ENCODE assay signal across 9 mouse cellular contexts in the genomic region with DNA sequence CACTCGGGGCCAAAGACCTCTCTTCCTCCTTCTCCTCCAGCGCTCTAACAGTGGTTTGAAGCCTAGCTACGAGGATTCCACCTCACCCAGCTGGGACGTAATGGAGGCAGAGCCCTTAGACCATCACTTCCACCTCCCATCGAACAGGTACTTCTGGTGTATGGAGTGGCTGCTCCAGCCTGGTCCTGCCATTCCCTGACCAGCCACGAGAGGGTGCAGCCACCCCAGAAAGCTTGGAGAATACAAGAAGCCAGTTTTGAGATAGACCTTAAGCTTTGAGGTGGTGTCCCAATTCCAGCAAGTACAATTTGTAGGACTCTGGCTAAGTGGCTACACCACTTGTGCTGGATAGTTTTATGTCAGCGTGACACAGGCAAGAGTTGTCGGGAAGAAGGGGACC. TPM values are rescaled to one million over a fixed set of nuclear protein-coding genes. Genes with fewer than 3 reads are reported as not detected.
A peak's percentile ranks its signal among the peaks of the same experiment; 100 is the strongest.
DNase-seq lines count a peak whose midpoint lies in the region; ATAC-seq lines count a peak whose summit lies in the region.
"Had no signal": no experiment of that assay in that cellular context is flagged by ENCODE, and none has a peak within 500 bp of the region (broad histone marks: within the 10 kb centered on the region; RNA-seq: fewer than 3 reads in every experiment).

No protein-coding gene starts in this region.

- WGBS in hindbrain, embryonic 11.5 days: 33% methylated on average over 8 of the region's 8 CpGs
- whole genome bisulfite sequencing in hindbrain, embryonic 13.5 days: 39% methylated on average over 8 of the region's 8 CpGs
- WGBS in embryonic facial prominence, embryonic 10.5 days: 33% methylated on average over 8 of the region's 8 CpGs
- 33% methylated on average over 8 of the region's 8 CpGs for WGBS in intestine, embryonic 15.5 days
- WGBS in limb, embryonic 11.5 days: 37% methylated on average over 8 of the region's 8 CpGs

- DNase-seq in hindbrain, embryonic 11.5 days (ENCODE audit: low spot score): peak; percentile 63
- DNase-seq in embryonic facial prominence, embryonic 10.5 days (ENCODE audit: low spot score): peak; percentile 70
- DNase-seq in limb, embryonic 11.5 days (ENCODE audit: low spot score): peak; percentile 78
- DNase-seq in ovary, postnatal 14 days (ENCODE audit: low spot score): peak; percentile 66
- peak; percentile 74 for DNase-seq in thymus, postnatal 14 days

- ATAC-seq in hindbrain, embryonic 11.5 days (ENCODE audit: low FRiP score): no peak
- no peak for ATAC-seq in hindbrain, embryonic 13.5 days (ENCODE audit: low FRiP score)
- ATAC-seq in activated CD4-positive, CD25-positive, alpha-beta regulatory T cell, adult 4 months: peak; percentile 79
- ATAC-seq in intestine, embryonic 15.5 days: 0 out of 2 replicates have a peak, but pooled peaks have one; percentile 47
- no peak for ATAC-seq in limb, embryonic 11.5 days (ENCODE audit: insufficient number of reproducible peaks, low FRiP score, low TSS enrichment, low read depth)

- no peak overlapping the region for H3K27ac ChIP-seq in hindbrain, embryonic 11.5 days (ENCODE audit: low read depth, low read length)
- H3K27ac ChIP-seq in hindbrain, embryonic 13.5 days: no peak overlapping the region
- no peak overlapping the region for H3K27ac ChIP-seq in embryonic facial prominence, embryonic 10.5 days (replicated peaks)
- no peak overlapping the region for H3K27ac ChIP-seq in intestine, embryonic 15.5 days
- H3K27ac ChIP-seq in limb, embryonic 11.5 days (replicated peaks; ENCODE audit: low read depth, low read length): no peak overlapping the region

- no peak overlapping the region for H3K4me3 ChIP-seq in hindbrain, embryonic 11.5 days (ENCODE audit: low read depth, low read length)
- no peak overlapping the region for H3K4me3 ChIP-seq in hindbrain, embryonic 13.5 days
- no peak overlapping the region for H3K4me3 ChIP-seq in embryonic facial prominence, embryonic 10.5 days
- H3K4me3 ChIP-seq in intestine, embryonic 15.5 days (replicated peaks): no peak overlapping the region
- H3K4me3 ChIP-seq in limb, embryonic 11.5 days (ENCODE audit: low read depth, low read length): no peak overlapping the region
- H3K4me3 ChIP-seq: erythroblast, embryonic 14.5 days had no signal

- no peaks in the 10 kb centered on the region for H3K36me3 ChIP-seq in hindbrain, embryonic 11.5 days (ENCODE audit: control insufficient read depth, insufficient read depth, low read length)
- no peaks in the 10 kb centered on the region for H3K36me3 ChIP-seq in hindbrain, embryonic 13.5 days
- no peaks in the 10 kb centered on the region for H3K36me3 ChIP-seq in embryonic facial prominence, embryonic 10.5 days (replicated peaks)
- no peaks in the 10 kb centered on the region for H3K36me3 ChIP-seq in intestine, embryonic 15.5 days
- H3K36me3 ChIP-seq in limb, embryonic 11.5 days (ENCODE audit: control insufficient read depth, insufficient read depth, low read length): no peaks in the 10 kb centered on the region

- no peaks in the 10 kb centered on the region for H3K27me3 ChIP-seq in hindbrain, embryonic 11.5 days (ENCODE audit: control insufficient read depth, insufficient read depth, low read length)
- H3K27me3 ChIP-seq in hindbrain, embryonic 13.5 days: no peaks in the 10 kb centered on the region
- H3K27me3 ChIP-seq in embryonic facial prominence, embryonic 10.5 days (replicated peaks; ENCODE audit: low read depth, poor library complexity, severe bottlenecking): no peaks in the 10 kb centered on the region
- no peaks in the 10 kb centered on the region for H3K27me3 ChIP-seq in intestine, embryonic 15.5 days (replicated peaks)
- H3K27me3 ChIP-seq in limb, embryonic 11.5 days (ENCODE audit: control insufficient read depth, insufficient read depth, low read length): no peaks in the 10 kb centered on the region

- H3K9ac ChIP-seq in hindbrain, embryonic 11.5 days (ENCODE audit: low read depth, low read length): no peak overlapping the region
- no peak overlapping the region for H3K9ac ChIP-seq in hindbrain, embryonic 13.5 days
- no peak overlapping the region for H3K9ac ChIP-seq in intestine, embryonic 15.5 days
- no peak overlapping the region for H3K9ac ChIP-seq in limb, embryonic 11.5 days (ENCODE audit: low read length)

- no peaks in the 10 kb centered on the region for H3K4me1 ChIP-seq in hindbrain, embryonic 11.5 days (replicated peaks; ENCODE audit: control insufficient read depth, insufficient read depth, low read length)
- peaks cover 1% of the 10 kb centered on the region; the same call in 1 of the 2 replicates for H3K4me1 ChIP-seq in hindbrain, embryonic 13.5 days (replicated peaks)
- H3K4me1 ChIP-seq in embryonic facial prominence, embryonic 10.5 days: peaks cover 5% of the 10 kb centered on the region
- no peaks in the 10 kb centered on the region for H3K4me1 ChIP-seq in intestine, embryonic 15.5 days (replicated peaks)
- no peaks in the 10 kb centered on the region for H3K4me1 ChIP-seq in limb, embryonic 11.5 days (ENCODE audit: control insufficient read depth, insufficient read depth, low read length)

- no peak overlapping the region for H3K4me2 ChIP-seq in hindbrain, embryonic 11.5 days (replicated peaks; ENCODE audit: low read depth, low read length)
- no peak overlapping the region for H3K4me2 ChIP-seq in hindbrain, embryonic 13.5 days
- H3K4me2 ChIP-seq in intestine, embryonic 15.5 days (replicated peaks): no peak overlapping the region
- no peak overlapping the region for H3K4me2 ChIP-seq in limb, embryonic 11.5 days (ENCODE audit: low read depth, severe bottlenecking)

- H3K9me3 ChIP-seq in hindbrain, embryonic 11.5 days (ENCODE audit: control insufficient read depth, low read length): no peaks in the 10 kb centered on the region
- 0 out of 2 replicates have a peak, but pooled peaks cover 3% of the 10 kb centered on the region for H3K9me3 ChIP-seq in hindbrain, embryonic 13.5 days
- H3K9me3 ChIP-seq in embryonic facial prominence, embryonic 10.5 days: no peaks in the 10 kb centered on the region
- no peaks in the 10 kb centered on the region for H3K9me3 ChIP-seq in intestine, embryonic 15.5 days
- no peaks in the 10 kb centered on the region for H3K9me3 ChIP-seq in limb, embryonic 11.5 days (ENCODE audit: control insufficient read depth, low read length)

RNA-seq across cellular contexts. Expression of a gene that starts 38.4 kb away (rescaled TPM):
- 0.69 and 0.95 TPM in 2 replicates for polyA plus RNA-seq in hindbrain, embryonic 11.5 days (2014; fragmentation: Nextera tagmentation; extraction: Ambion mirVana)
- 1.4 and 2.1 TPM in 2 replicates for polyA plus RNA-seq in hindbrain, embryonic 13.5 days (2015; fragmentation: Nextera tagmentation; extraction: Ambion mirVana)
- 1 to 10 TPM; 3.2 to 4.9 TPM for polyA plus RNA-seq in activated CD4-positive, CD25-positive, alpha-beta regulatory T cell, adult 4 months (2017; shearing (Covaris generic))
- polyA plus RNA-seq in embryonic facial prominence, embryonic 10.5 days (2016; fragmentation: Nextera tagmentation; extraction: Ambion mirVana): 2.5 and 2.9 TPM in 2 replicates
- polyA plus RNA-seq in intestine, embryonic 15.5 days (2015; fragmentation: Nextera tagmentation; extraction: Ambion mirVana): 33.2 and 35.9 TPM in 2 replicates
- polyA plus RNA-seq in limb, embryonic 11.5 days (2014; fragmentation: Nextera tagmentation; extraction: Ambion mirVana): 1.6 and 1.9 TPM in 2 replicates
- polyA plus RNA-seq: erythroblast, embryonic 14.5 days had no signal

RNA-seq across cellular contexts. Expression of a gene that starts 42.3 kb away (rescaled TPM):
- not detected in 2 replicates for polyA plus RNA-seq in hindbrain, embryonic 11.5 days (2014; fragmentation: Nextera tagmentation; extraction: Ambion mirVana)
- not detected in 2 replicates for polyA plus RNA-seq in hindbrain, embryonic 13.5 days (2015; fragmentation: Nextera tagmentation; extraction: Ambion mirVana)
- not detected for polyA plus RNA-seq in activated CD4-positive, CD25-positive, alpha-beta regulatory T cell, adult 4 months (2017; shearing (Covaris generic))
- 0.10 TPM in 1 of 2 replicates, not detected in the other for polyA plus RNA-seq in embryonic facial prominence, embryonic 10.5 days (2016; fragmentation: Nextera tagmentation; extraction: Ambion mirVana)
- not detected in 2 replicates for polyA plus RNA-seq in intestine, embryonic 15.5 days (2015; fragmentation: Nextera tagmentation; extraction: Ambion mirVana)
- not detected in 2 replicates for polyA plus RNA-seq in limb, embryonic 11.5 days (2014; fragmentation: Nextera tagmentation; extraction: Ambion mirVana)
- polyA plus RNA-seq: erythroblast, embryonic 14.5 days had no signal

Comparison
In these comparisons a context has a peak if more than half of its experiments do, and no peak if none do; other contexts are left out.
1. ATAC-seq: peak in activated CD4-positive, CD25-positive, alpha-beta regulatory T cell, adult 4 months (single experiment) and intestine, embryonic 15.5 days (single experiment); none in hindbrain, embryonic 11.5 days (single experiment), hindbrain, embryonic 13.5 days (single experiment) and limb, embryonic 11.5 days (single experiment).
2. Peak in every context shown above with its lines, with median percentiles within 50 percentile points of each other: DNase-seq.